Comparison of ENCODE assay signal across 8 mouse cellular contexts in genomic region chr3:89420421-89420820, GRCm38 (mm10). TPM values are rescaled to one million over a fixed set of nuclear protein-coding genes. Genes with fewer than 3 reads are reported as not detected.
DNase-seq lines count a peak whose midpoint lies in the region; ATAC-seq lines count a peak whose summit lies in the region.

No protein-coding gene starts in this region.

- DNase-seq in heart, adult 11 months, result no peak
- peak; percentile 59 for DNase-seq in 3T3-L1 (ENCODE audit: low read depth, low spot score)
- DNase-seq in embryonic facial prominence, embryonic 10.5 days (ENCODE audit: low spot score), result no peak
- DNase-seq in liver, embryonic 11.5 days (ENCODE audit: low spot score), result no peak
- DNase-seq in cerebellum, postnatal 10 days, result no peak
- no peak for DNase-seq in layer of hippocampus, adult 9-10 months (ENCODE audit: low spot score)
- no peak for DNase-seq in urinary bladder, postnatal 25 days (ENCODE audit: low spot score)

- H3K36me3 ChIP-seq in heart, embryonic 13.5 days, result peaks cover 34% of the 10 kb centered on the region
- peaks cover 40% of the 10 kb centered on the region for H3K36me3 ChIP-seq in embryonic facial prominence, embryonic 10.5 days (replicated peaks)
- H3K36me3 ChIP-seq in liver, embryonic 11.5 days (ENCODE audit: control insufficient read depth, insufficient read depth, low read length), result peaks cover 13% of the 10 kb centered on the region

- no peaks in the 10 kb centered on the region for H3K9me3 ChIP-seq in heart, embryonic 13.5 days
- no peaks in the 10 kb centered on the region for H3K9me3 ChIP-seq in embryonic facial prominence, embryonic 10.5 days
- H3K9me3 ChIP-seq in liver, embryonic 11.5 days (ENCODE audit: control insufficient read depth, low read length), result no peaks in the 10 kb centered on the region

- no peak for ATAC-seq in heart, embryonic 13.5 days (ENCODE audit: extremely low read depth, insufficient number of reproducible peaks, low FRiP score, low TSS enrichment)
- ATAC-seq in liver, embryonic 11.5 days (replicated peaks; ENCODE audit: low FRiP score), result no peak

- H3K27me3 ChIP-seq in heart, embryonic 13.5 days (replicated peaks), result no peaks in the 10 kb centered on the region
- H3K27me3 ChIP-seq in embryonic facial prominence, embryonic 10.5 days (replicated peaks; ENCODE audit: low read depth, poor library complexity, severe bottlenecking), result no peaks in the 10 kb centered on the region
- H3K27me3 ChIP-seq in liver, embryonic 11.5 days (replicated peaks; ENCODE audit: control insufficient read depth, insufficient read depth, low read length), result no peaks in the 10 kb centered on the region

- WGBS in heart, embryonic 13.5 days, result 46% methylated on average over 2 of the region's 2 CpGs
- WGBS in embryonic facial prominence, embryonic 10.5 days, result 59% methylated on average over 2 of the region's 2 CpGs
- WGBS in liver, embryonic 11.5 days, result 33% methylated on average over 2 of the region's 2 CpGs

- peak overlapping the region; percentile 84 for H3K4me2 ChIP-seq in heart, embryonic 13.5 days
- H3K4me2 ChIP-seq in liver, embryonic 11.5 days, result peak overlapping the region; percentile 98

- H3K4me1 ChIP-seq in heart, embryonic 13.5 days, result peaks cover 69% of the 10 kb centered on the region
- H3K4me1 ChIP-seq in embryonic facial prominence, embryonic 10.5 days, result peaks cover 64% of the 10 kb centered on the region
- peaks cover 54% of the 10 kb centered on the region for H3K4me1 ChIP-seq in liver, embryonic 11.5 days (replicated peaks; ENCODE audit: control insufficient read depth, insufficient read depth, low read length)

- H3K27ac ChIP-seq in heart, embryonic 13.5 days (replicated peaks), result peak overlapping the region; percentile 98
- H3K27ac ChIP-seq in embryonic facial prominence, embryonic 10.5 days (replicated peaks), result peak overlapping the region; percentile 89
- peak overlapping the region; percentile 95 for H3K27ac ChIP-seq in liver, embryonic 11.5 days (ENCODE audit: low read depth, low read length)

- peak overlapping the region; percentile 89 for H3K9ac ChIP-seq in heart, embryonic 13.5 days
- H3K9ac ChIP-seq in liver, embryonic 11.5 days (ENCODE audit: low read depth, low read length), result peak overlapping the region; percentile 78; the same call in 1 of the 2 replicates

- peak overlapping the region; percentile 74 for H3K4me3 ChIP-seq in heart, embryonic 13.5 days
- H3K4me3 ChIP-seq in embryonic facial prominence, embryonic 10.5 days, result peak overlapping the region; percentile 65
- H3K4me3 ChIP-seq in liver, embryonic 11.5 days (ENCODE audit: low read depth, low read length), result peak overlapping the region; percentile 64

RNA-seq across cellular contexts. Expression of gene Shc1, which starts 2.2 kb away (rescaled TPM):
- polyA plus RNA-seq in heart, embryonic 13.5 days (2015; fragmentation: Nextera tagmentation; extraction: Ambion mirVana), result 63.4 and 66.1 TPM in 2 replicates
- polyA plus RNA-seq in embryonic facial prominence, embryonic 10.5 days (2016; fragmentation: Nextera tagmentation; extraction: Ambion mirVana), result 82.0 and 82.1 TPM in 2 replicates
- polyA plus RNA-seq in liver, embryonic 11.5 days (2014; fragmentation: Nextera tagmentation; extraction: Ambion mirVana), result 72.8 and 75.6 TPM in 2 replicates

RNA-seq across cellular contexts. Expression of gene Cks1b, which starts 2.2 kb away (rescaled TPM):
- 339 and 400 TPM in 2 replicates for polyA plus RNA-seq in heart, embryonic 13.5 days (2015; fragmentation: Nextera tagmentation; extraction: Ambion mirVana)
- 786 and 805 TPM in 2 replicates for polyA plus RNA-seq in embryonic facial prominence, embryonic 10.5 days (2016; fragmentation: Nextera tagmentation; extraction: Ambion mirVana)
- 498 and 502 TPM in 2 replicates for polyA plus RNA-seq in liver, embryonic 11.5 days (2014; fragmentation: Nextera tagmentation; extraction: Ambion mirVana)

RNA-seq across cellular contexts. Expression of gene Flad1, which starts 8.8 kb away (rescaled TPM):
- polyA plus RNA-seq in heart, embryonic 13.5 days (2015; fragmentation: Nextera tagmentation; extraction: Ambion mirVana), result 30.3 and 32.0 TPM in 2 replicates
- polyA plus RNA-seq in embryonic facial prominence, embryonic 10.5 days (2016; fragmentation: Nextera tagmentation; extraction: Ambion mirVana), result 25.3 and 28.2 TPM in 2 replicates
- polyA plus RNA-seq in liver, embryonic 11.5 days (2014; fragmentation: Nextera tagmentation; extraction: Ambion mirVana), result 34.3 and 37.8 TPM in 2 replicates

RNA-seq across cellular contexts. Expression of gene Pygo2, which starts 9.6 kb away (rescaled TPM):
- 24.3 and 24.8 TPM in 2 replicates for polyA plus RNA-seq in heart, embryonic 13.5 days (2015; fragmentation: Nextera tagmentation; extraction: Ambion mirVana)
- polyA plus RNA-seq in embryonic facial prominence, embryonic 10.5 days (2016; fragmentation: Nextera tagmentation; extraction: Ambion mirVana), result 47.4 and 48.9 TPM in 2 replicates
- polyA plus RNA-seq in liver, embryonic 11.5 days (2014; fragmentation: Nextera tagmentation; extraction: Ambion mirVana), result 35.5 and 37.7 TPM in 2 replicates

RNA-seq across cellular contexts. Expression of gene Pbxip1, which starts 16.1 kb away (rescaled TPM):
- 61.3 and 64.1 TPM in 2 replicates for polyA plus RNA-seq in heart, embryonic 13.5 days (2015; fragmentation: Nextera tagmentation; extraction: Ambion mirVana)
- 17.5 and 20.1 TPM in 2 replicates for polyA plus RNA-seq in embryonic facial prominence, embryonic 10.5 days (2016; fragmentation: Nextera tagmentation; extraction: Ambion mirVana)
- 8.3 and 8.7 TPM in 2 replicates for polyA plus RNA-seq in liver, embryonic 11.5 days (2014; fragmentation: Nextera tagmentation; extraction: Ambion mirVana)
